Mouse (Mus musculus): ENCODE measurements around the gene Nat10. TPM values are rescaled to one million over a fixed set of nuclear protein-coding genes. Genes with fewer than 3 reads are reported as not detected.

Nat10 gene
- polyA plus RNA-seq, 1 experiment from 2014 or later, result 15.3 TPM

GRCm38 (mm10) chr2:103694777-103695563, 66.1 kb downstream of the Nat10 start:
- 73% methylated on average over 4 of the region's 4 CpGs for WGBS (ENCODE audit: insufficient replicate concordance)
- Histone ChIP-seq H3K4me1 (ENCODE audit: control insufficient read depth, insufficient read depth, low read length) (peaks cover 8% of the 10 kb centered on the region), H3K4me2 (no peak overlapping the region), H3K36me3 (ENCODE audit: control insufficient read depth, insufficient read depth, low read length) (peaks cover 2% of the 10 kb centered on the region; the same call in 1 of the 2 replicates), H3K4me3 (ENCODE audit: low read depth, low read length) (no peak overlapping the region), H3K27me3 (ENCODE audit: control insufficient read depth, insufficient read depth, low read length) (no peaks in the 10 kb centered on the region), H3K27ac (ENCODE audit: low read depth, low read length) (no peak overlapping the region), H3K9ac (ENCODE audit: low read depth, low read length) (no peak overlapping the region), H3K9me3 (replicated peaks; ENCODE audit: control insufficient read depth, low read length) (no peaks in the 10 kb centered on the region)
- ATAC-seq (replicated peaks; ENCODE audit: insufficient number of reproducible peaks, low FRiP score, low TSS enrichment), result no peak

DNA sequence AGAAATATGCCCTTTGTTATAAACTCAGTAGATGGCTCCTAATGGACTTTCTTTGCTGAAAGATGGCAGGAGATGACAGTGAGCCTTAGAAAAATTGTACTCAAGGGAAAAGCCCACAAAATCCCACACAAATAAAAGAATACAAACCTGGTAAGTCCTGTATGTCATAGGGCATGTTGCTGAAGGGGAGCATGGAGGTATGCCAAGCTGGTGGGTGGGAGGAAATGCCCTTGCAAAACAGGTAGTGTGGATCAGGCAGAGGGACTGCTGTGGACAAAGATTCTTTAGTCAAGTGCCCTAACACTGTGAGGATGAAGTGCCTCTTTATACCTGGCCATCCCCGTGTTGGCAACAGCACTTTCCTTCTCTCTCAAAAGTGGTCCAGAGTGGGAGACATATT, 68.3 kb downstream of the Nat10 start:
- ATAC-seq (replicated peaks; ENCODE audit: insufficient number of reproducible peaks, low FRiP score, low TSS enrichment), result no peak
- Histone ChIP-seq H3K9ac (ENCODE audit: low read depth, low read length) (no peak overlapping the region), H3K4me3 (ENCODE audit: low read depth, low read length) (no peak overlapping the region), H3K36me3 (ENCODE audit: control insufficient read depth, insufficient read depth, low read length) (peaks cover 2% of the 10 kb centered on the region; the same call in 1 of the 2 replicates), H3K27ac (ENCODE audit: low read depth, low read length) (no peak overlapping the region), H3K9me3 (replicated peaks; ENCODE audit: control insufficient read depth, low read length) (no peaks in the 10 kb centered on the region), H3K4me1 (ENCODE audit: control insufficient read depth, insufficient read depth, low read length) (peaks cover 8% of the 10 kb centered on the region), H3K4me2 (no peak overlapping the region), H3K27me3 (ENCODE audit: control insufficient read depth, insufficient read depth, low read length) (no peaks in the 10 kb centered on the region)
- WGBS (ENCODE audit: insufficient replicate concordance), result 81% methylated on average over 1 of the region's 1 CpGs

- no peak overlapping the region for H3K4me3 ChIP-seq (ENCODE audit: low read depth, low read length)
- H3K9me3 ChIP-seq (replicated peaks; ENCODE audit: control insufficient read depth, low read length), result no peaks in the 10 kb centered on the region
- H3K36me3 ChIP-seq (ENCODE audit: control insufficient read depth, insufficient read depth, low read length), result peaks cover 2% of the 10 kb centered on the region; the same call in 1 of the 2 replicates
- H3K27me3 ChIP-seq (ENCODE audit: control insufficient read depth, insufficient read depth, low read length), result no peaks in the 10 kb centered on the region
- H3K27ac ChIP-seq (ENCODE audit: low read depth, low read length), result no peak overlapping the region
- no peak overlapping the region for H3K4me2 ChIP-seq
- no peak overlapping the region for H3K9ac ChIP-seq (ENCODE audit: low read depth, low read length)
- WGBS (ENCODE audit: insufficient replicate concordance), result 75% methylated on average over 1 of the region's 1 CpGs
- ATAC-seq (replicated peaks; ENCODE audit: insufficient number of reproducible peaks, low FRiP score, low TSS enrichment), result no peak
- peaks cover 8% of the 10 kb centered on the region for H3K4me1 ChIP-seq (ENCODE audit: control insufficient read depth, insufficient read depth, low read length)
These were observed 69.8 kb downstream of the Nat10 start for GRCm38 (mm10) chr2:103691278-103691677.

GRCm38 (mm10) chr2:103690828-103691227, 70.2 kb downstream of the Nat10 start:
- H3K4me3 ChIP-seq (ENCODE audit: low read depth, low read length), result no peak overlapping the region
- no peak for ATAC-seq (replicated peaks; ENCODE audit: insufficient number of reproducible peaks, low FRiP score, low TSS enrichment)
- peaks cover 8% of the 10 kb centered on the region for H3K4me1 ChIP-seq (ENCODE audit: control insufficient read depth, insufficient read depth, low read length)
- H3K36me3 ChIP-seq (ENCODE audit: control insufficient read depth, insufficient read depth, low read length), result peaks cover 2% of the 10 kb centered on the region; the same call in 1 of the 2 replicates
- H3K27me3 ChIP-seq (ENCODE audit: control insufficient read depth, insufficient read depth, low read length), result no peaks in the 10 kb centered on the region
- H3K4me2 ChIP-seq, result no peak overlapping the region
- no peak overlapping the region for H3K9ac ChIP-seq (ENCODE audit: low read depth, low read length)
- WGBS (ENCODE audit: insufficient replicate concordance), result 64% methylated on average over 5 of the region's 5 CpGs
- H3K9me3 ChIP-seq (replicated peaks; ENCODE audit: control insufficient read depth, low read length), result no peaks in the 10 kb centered on the region
- H3K27ac ChIP-seq (ENCODE audit: low read depth, low read length), result 0 out of 2 replicates have a peak overlapping the region, but pooled peaks have one; percentile 35

DNA sequence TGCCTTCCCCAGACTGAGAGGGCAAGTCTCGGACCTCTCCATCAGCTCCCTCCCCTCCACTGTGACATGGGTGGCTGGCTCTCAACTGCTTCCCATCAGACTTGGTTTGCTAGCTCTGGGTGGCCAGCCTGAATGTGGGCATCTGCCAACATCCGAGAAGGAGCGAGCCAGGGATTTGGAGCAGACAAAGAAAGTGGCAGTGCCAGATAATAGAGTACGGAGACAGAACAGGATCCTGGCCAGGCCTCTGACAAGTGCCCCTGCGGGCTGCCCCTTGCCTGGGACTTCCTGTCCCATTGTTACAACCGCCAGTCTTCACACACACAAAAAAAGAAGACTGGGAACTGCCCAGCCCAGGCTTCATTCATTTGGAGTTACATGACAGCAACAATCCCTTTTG, 70.6 kb downstream of the Nat10 start:
- H3K36me3 ChIP-seq (ENCODE audit: control insufficient read depth, insufficient read depth, low read length), result peaks cover 2% of the 10 kb centered on the region; the same call in 1 of the 2 replicates
- H3K4me1 ChIP-seq (ENCODE audit: control insufficient read depth, insufficient read depth, low read length), result peaks cover 9% of the 10 kb centered on the region
- H3K27me3 ChIP-seq (ENCODE audit: control insufficient read depth, insufficient read depth, low read length), result no peaks in the 10 kb centered on the region
- H3K9ac ChIP-seq (ENCODE audit: low read depth, low read length), result no peak overlapping the region
- WGBS (ENCODE audit: insufficient replicate concordance), result 59% methylated on average over 6 of the region's 6 CpGs
- H3K4me3 ChIP-seq (ENCODE audit: low read depth, low read length), result no peak overlapping the region
- 0 out of 2 replicates have a peak overlapping the region, but pooled peaks have one; percentile 35 for H3K27ac ChIP-seq (ENCODE audit: low read depth, low read length)
- no peaks in the 10 kb centered on the region for H3K9me3 ChIP-seq (replicated peaks; ENCODE audit: control insufficient read depth, low read length)
- H3K4me2 ChIP-seq, result no peak overlapping the region
- no peak for ATAC-seq (replicated peaks; ENCODE audit: insufficient number of reproducible peaks, low FRiP score, low TSS enrichment)

DNA sequence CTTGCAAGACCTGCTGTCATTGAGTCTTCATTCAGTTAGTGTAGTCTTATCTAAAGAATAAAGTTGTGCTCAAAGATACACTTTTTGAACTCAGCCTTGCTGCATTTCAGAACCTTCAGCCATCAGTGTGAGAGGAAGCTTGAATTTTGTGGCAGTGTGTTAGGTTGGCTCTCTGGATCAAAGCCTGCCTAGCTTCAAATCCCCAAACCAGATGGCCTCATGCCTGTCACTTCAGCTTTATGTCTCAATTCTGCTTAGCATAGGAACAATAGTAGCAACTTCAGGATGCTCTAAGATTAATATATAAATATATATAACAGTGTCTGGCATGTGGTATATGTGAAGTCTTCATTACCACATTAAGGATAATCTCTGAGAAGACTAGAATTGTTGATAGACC, 73.2 kb downstream of the Nat10 start:
- no peaks in the 10 kb centered on the region for H3K27me3 ChIP-seq (ENCODE audit: control insufficient read depth, insufficient read depth, low read length)
- no peak overlapping the region for H3K9ac ChIP-seq (ENCODE audit: low read depth, low read length)
- H3K27ac ChIP-seq (ENCODE audit: low read depth, low read length), result no peak overlapping the region
- H3K4me1 ChIP-seq (ENCODE audit: control insufficient read depth, insufficient read depth, low read length), result peaks cover 16% of the 10 kb centered on the region
- H3K36me3 ChIP-seq (ENCODE audit: control insufficient read depth, insufficient read depth, low read length), result no peaks in the 10 kb centered on the region; the same call in 1 of the 2 replicates
- no peak for ATAC-seq (replicated peaks; ENCODE audit: insufficient number of reproducible peaks, low FRiP score, low TSS enrichment)
- no peaks in the 10 kb centered on the region for H3K9me3 ChIP-seq (replicated peaks; ENCODE audit: control insufficient read depth, low read length)
- H3K4me2 ChIP-seq, result no peak overlapping the region
- no peak overlapping the region for H3K4me3 ChIP-seq (ENCODE audit: low read depth, low read length)

DNA sequence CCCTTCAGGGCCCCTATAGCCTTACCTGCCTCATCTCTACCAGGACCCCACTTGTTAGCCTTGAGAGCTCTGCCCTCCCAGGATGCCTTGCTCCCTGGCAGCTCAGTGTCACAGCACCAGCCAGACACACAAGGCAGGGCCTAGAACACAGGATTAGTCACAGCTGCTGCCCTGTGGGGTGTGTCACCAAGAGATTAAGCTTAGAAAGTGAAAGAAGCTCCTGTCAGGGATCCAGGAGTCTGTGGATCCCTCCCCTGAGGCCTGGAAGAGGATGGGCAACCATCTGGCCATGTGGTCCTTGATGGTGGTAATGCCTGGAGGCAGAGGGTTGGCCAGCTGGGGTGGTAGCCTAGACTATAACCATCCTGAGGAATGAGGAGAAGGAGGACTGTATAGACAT, 73.9 kb downstream of the Nat10 start:
- Histone ChIP-seq H3K27me3 (ENCODE audit: control insufficient read depth, insufficient read depth, low read length) (no peaks in the 10 kb centered on the region), H3K27ac (ENCODE audit: low read depth, low read length) (no peak overlapping the region), H3K4me2 (no peak overlapping the region), H3K4me3 (ENCODE audit: low read depth, low read length) (no peak overlapping the region), H3K9ac (ENCODE audit: low read depth, low read length) (no peak overlapping the region), H3K9me3 (replicated peaks; ENCODE audit: control insufficient read depth, low read length) (no peaks in the 10 kb centered on the region), H3K4me1 (ENCODE audit: control insufficient read depth, insufficient read depth, low read length) (peaks cover 19% of the 10 kb centered on the region), H3K36me3 (ENCODE audit: control insufficient read depth, insufficient read depth, low read length) (no peaks in the 10 kb centered on the region; the same call in 1 of the 2 replicates)
- ATAC-seq (replicated peaks; ENCODE audit: insufficient number of reproducible peaks, low FRiP score, low TSS enrichment), result no peak

GRCm38 (mm10) chr2:103685581-103685980, 75.5 kb downstream of the Nat10 start:
- Histone ChIP-seq H3K4me2 (no peak overlapping the region), H3K27me3 (ENCODE audit: control insufficient read depth, insufficient read depth, low read length) (no peaks in the 10 kb centered on the region), H3K4me3 (ENCODE audit: low read depth, low read length) (no peak overlapping the region), H3K4me1 (ENCODE audit: control insufficient read depth, insufficient read depth, low read length) (peaks cover 16% of the 10 kb centered on the region), H3K27ac (ENCODE audit: low read depth, low read length) (no peak overlapping the region), H3K36me3 (ENCODE audit: control insufficient read depth, insufficient read depth, low read length) (no peaks in the 10 kb centered on the region; the same call in 1 of the 2 replicates), H3K9me3 (replicated peaks; ENCODE audit: control insufficient read depth, low read length) (no peaks in the 10 kb centered on the region), H3K9ac (ENCODE audit: low read depth, low read length) (0 out of 2 replicates have a peak overlapping the region, but pooled peaks have one; percentile 34)
- ATAC-seq (replicated peaks; ENCODE audit: insufficient number of reproducible peaks, low FRiP score, low TSS enrichment), result no peak
- 83% methylated on average over 4 of the region's 4 CpGs for WGBS (ENCODE audit: insufficient replicate concordance)
